Mouse (Mus musculus): ENCODE measurements around the gene Serac1.

DNA sequence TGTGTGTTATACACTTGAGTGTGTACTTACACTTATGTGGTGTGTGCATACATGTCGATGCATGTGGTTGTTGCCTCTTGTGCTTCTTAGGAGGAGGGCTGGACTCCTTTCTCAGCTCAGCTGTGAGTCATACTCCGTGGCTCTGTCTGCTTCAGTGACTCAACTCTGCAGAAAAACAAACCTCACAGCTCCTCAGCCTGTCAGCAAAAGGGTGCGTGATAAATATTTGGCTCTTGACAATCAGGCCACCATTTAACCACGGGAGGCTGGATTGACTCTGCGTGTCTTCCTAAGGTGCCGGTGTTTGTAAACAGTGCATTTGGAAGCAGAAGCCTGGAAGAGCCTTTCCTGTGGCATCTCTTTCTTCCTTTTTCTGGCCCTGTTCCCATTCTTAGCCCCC lies 84.9 kb downstream of the Serac1 start:
- TF ChIP-seq POLR2A (IDR thresholded peaks at IDR 0.05; ENCODE audit: borderline replicate concordance, extremely low read depth, low read depth, low read length) (no peak), CTCF (IDR thresholded peaks at IDR 0.05; ENCODE audit: insufficient read depth, low read length) (no peak)

Measured in lung, adult 2 months (tissue).